Mouse (Mus musculus) ES-E14 (cell line): Measurements from ENCODE around the gene Mmp17. TPM values are rescaled to one million over a fixed set of nuclear protein-coding genes. Genes with fewer than 3 reads are reported as not detected.

Experiments
- DNase-seq: peaks from one replicate; pipeline ENCODE4 v3.0.0-alpha.2; 2013; ENCODE audit warnings: low read depth, low spot score
- H3K27ac ChIP-seq: 2 replicates; pipeline ENCODE4 v1.5.1; 2012; ENCODE audit warnings: low read depth, mild to moderate bottlenecking, low read length, moderate library complexity, mixed read lengths; ENCODE audit not compliant: poor library complexity, insufficient read depth, severe bottlenecking
- H3K36me3 ChIP-seq: 2 replicates; pipeline ENCODE4 v1.6.1; 2012; ENCODE audit warnings: mild to moderate bottlenecking, low read length, moderate library complexity, mixed read lengths; ENCODE audit not compliant: control insufficient read depth, poor library complexity, insufficient read depth, severe bottlenecking
- H3K4me1 ChIP-seq, 2 experiments: fragments of 150-350 bp in 1 of 2; sonication (generic) in 1 of 2; 2 replicates each; pipeline ENCODE4 v1.6.1; 2012; ENCODE audit warnings: low read length in 2 of 2, mild to moderate bottlenecking in 1 of 2, mixed read lengths in 1 of 2; ENCODE audit not compliant: control insufficient read depth in 2 of 2, insufficient read depth in 2 of 2, poor library complexity in 1 of 2
- H3K4me3 ChIP-seq, 2 experiments: fragments of 150-350 bp in 1 of 2; sonication (generic) in 1 of 2; 2 replicates each; pipeline ENCODE4 v1.5.1; 2012; ENCODE audit warnings: low read length in 2 of 2, low read depth in 1 of 2, mild to moderate bottlenecking in 1 of 2, mixed read lengths in 1 of 2; ENCODE audit not compliant: insufficient read depth in 1 of 2, poor library complexity in 1 of 2, severe bottlenecking in 1 of 2
- H3K9ac ChIP-seq: 2 replicates; pipeline ENCODE4 v1.6.1; 2012; ENCODE audit warnings: low read depth, mild to moderate bottlenecking, low read length, mixed read lengths; ENCODE audit not compliant: poor library complexity, insufficient read depth, severe bottlenecking
- H3K9me3 ChIP-seq: fragments of 150-350 bp; sonication (generic); 2 replicates; pipeline ENCODE4 v1.6.1; 2012; ENCODE audit warnings: low read depth, mild to moderate bottlenecking, low read length; ENCODE audit not compliant: control insufficient read depth, insufficient read depth
- CHD2 ChIP-seq: IDR thresholded peaks from 2 replicates; pipeline ENCODE4 v1.6.1; 2014; ENCODE audit warnings: mild to moderate bottlenecking, low read depth, low read length, inconsistent platforms
- HCFC1 ChIP-seq: IDR thresholded peaks from 2 replicates; pipeline ENCODE4 v1.6.1; 2012; ENCODE audit warnings: low read length, inconsistent platforms, borderline replicate concordance; ENCODE audit not compliant: insufficient read depth
- MAFK ChIP-seq: IDR thresholded peaks from 2 replicates; pipeline ENCODE4 v1.6.1; 2014; ENCODE audit warnings: mild to moderate bottlenecking, low read depth, low read length, inconsistent platforms; ENCODE audit not compliant: insufficient read depth
- ZC3H11A ChIP-seq: IDR thresholded peaks from 2 replicates; pipeline ENCODE4 v1.6.1; 2012; ENCODE audit warnings: low read depth, mild to moderate bottlenecking, inconsistent platforms, low read length, borderline replicate concordance
- ZNF384 ChIP-seq: IDR thresholded peaks from 2 replicates; pipeline ENCODE4 v1.6.1; 2012; ENCODE audit warnings: low read depth, low read length, inconsistent platforms
- in situ Hi-C, 2 experiments: fragments of 600-800 bp; cut with MboI; formaldehyde crosslinking; loops; one replicate each; pipeline ENCODE4 v1.15.1; 2025; ENCODE audit warnings: low sequenced_read_pairs in 2 of 2, inconsistent platforms in 1 of 2; ENCODE audit not compliant: unreplicated experiment in 2 of 2
- total RNA-seq: library from RNA; depleted of rRNA; stranded (reverse); fragments of 300-350 nt; gene quantifications from 2 replicates; pipeline ENCODE4 v1.2.3, GENCODE M21; 2012

The Mmp17 gene
- total RNA-seq, 1 experiment = 6.7 TPM

DNA sequence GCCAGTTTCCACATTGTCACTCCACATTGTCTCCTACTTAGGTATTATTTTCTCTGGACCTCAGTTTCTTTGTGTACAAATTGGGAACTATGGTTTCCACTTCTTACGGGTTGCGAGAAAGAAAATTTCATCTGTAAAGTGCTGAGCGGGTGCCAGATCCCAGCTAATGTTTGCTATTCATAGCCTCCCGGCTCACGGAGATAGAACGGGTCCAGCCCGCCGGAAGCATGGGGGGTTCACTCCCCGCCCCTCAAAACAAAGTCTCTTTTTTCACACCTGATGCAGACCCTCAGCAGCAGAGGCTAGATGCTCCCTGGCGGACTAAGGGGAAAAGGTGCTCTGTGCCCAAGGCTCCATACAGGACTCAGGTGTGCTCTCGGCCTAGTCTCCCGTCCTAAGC, 638 bp upstream of the Mmp17 start:
- Histone ChIP-seq H3K4me1 (peaks cover 0 to 9% of the 10 kb centered on the region in 2 experiments; a peak in 2 of 4 replicates), H3K27ac (no peak overlapping the region), H3K4me3 (peak overlapping the region; percentile 81 to 94), H3K9me3 (no peaks in the 10 kb centered on the region), H3K9ac (peak overlapping the region; percentile 67), H3K36me3 (no peaks in the 10 kb centered on the region)
- TF ChIP-seq ZNF384 (no peak), ZC3H11A (no peak), MAFK (no peak), CHD2 (no peak), HCFC1 (no peak)
- in situ Hi-C loops = loop anchor here (10.0 to 25.0 kb wide), 2 partner anchors 396 to 519 kb away; no protein-coding TSS in a partner anchor
- no peak for DNase-seq

DNA sequence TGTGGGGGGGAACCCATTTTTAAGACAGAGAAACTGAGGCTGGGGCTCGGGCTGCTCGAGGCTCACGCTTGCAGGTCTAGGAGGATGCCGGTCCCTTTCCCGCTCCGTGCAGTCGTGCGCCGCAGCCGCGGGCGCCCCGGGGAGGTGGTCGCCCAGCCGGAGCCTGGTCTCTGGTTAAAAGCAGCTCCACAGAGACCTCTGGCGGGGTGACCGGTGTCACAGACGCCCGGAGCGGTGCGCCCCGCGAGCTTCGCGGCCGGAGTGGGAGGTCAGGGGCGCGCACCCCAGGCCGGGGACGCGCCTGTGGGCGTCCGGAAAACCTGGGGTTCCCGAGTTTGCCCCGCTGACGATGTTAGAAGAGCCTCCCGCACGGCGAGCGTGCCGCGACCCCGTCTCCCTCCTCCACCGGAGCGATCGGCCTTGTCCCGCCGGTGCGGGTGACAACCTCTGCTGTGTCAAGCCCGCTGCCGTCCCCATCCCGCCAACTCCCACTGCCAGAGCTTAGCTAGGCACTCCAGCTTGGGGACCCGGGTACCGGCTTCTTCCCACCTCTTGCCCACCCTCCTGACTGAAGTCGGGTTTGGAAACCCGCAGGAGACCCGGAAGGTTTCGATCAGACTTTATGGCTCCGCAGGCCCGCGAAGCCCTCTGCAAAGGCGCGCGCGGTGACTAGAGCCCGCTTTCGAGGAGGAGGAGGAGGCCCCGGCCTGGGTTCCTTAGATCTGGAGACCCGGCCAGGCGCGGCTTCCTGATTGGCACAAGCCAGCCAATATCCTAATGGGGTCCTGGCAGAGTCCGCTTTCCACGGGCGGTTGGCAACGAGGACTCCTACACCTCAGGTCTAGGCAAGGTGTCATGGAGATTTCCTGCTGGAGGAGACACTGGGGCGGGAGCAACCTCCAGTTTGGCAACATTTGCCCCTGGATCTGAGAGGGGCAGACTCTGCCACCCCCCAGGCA, 893 bp downstream of the Mmp17 start:
- H3K9me3 ChIP-seq = no peaks in the 10 kb centered on the region
- H3K4me1 ChIP-seq = peaks cover 0 to 9% of the 10 kb centered on the region in 2 experiments; a peak in 2 of 4 replicates
- no peak overlapping the region for H3K27ac ChIP-seq
- in situ Hi-C loops = loop anchor here (10.0 to 25.0 kb wide), 2 partner anchors 398 to 520 kb away; no protein-coding TSS in a partner anchor
- peak overlapping the region; percentile 81 to 94 for H3K4me3 ChIP-seq
- H3K9ac ChIP-seq = peak overlapping the region; percentile 79
- no peak for DNase-seq
- H3K36me3 ChIP-seq = no peaks in the 10 kb centered on the region
- no peak for TF ChIP-seq CHD2
- no peak for TF ChIP-seq ZNF384
- TF ChIP-seq MAFK = no peak
- no peak for TF ChIP-seq ZC3H11A
- no peak for TF ChIP-seq HCFC1

DNA sequence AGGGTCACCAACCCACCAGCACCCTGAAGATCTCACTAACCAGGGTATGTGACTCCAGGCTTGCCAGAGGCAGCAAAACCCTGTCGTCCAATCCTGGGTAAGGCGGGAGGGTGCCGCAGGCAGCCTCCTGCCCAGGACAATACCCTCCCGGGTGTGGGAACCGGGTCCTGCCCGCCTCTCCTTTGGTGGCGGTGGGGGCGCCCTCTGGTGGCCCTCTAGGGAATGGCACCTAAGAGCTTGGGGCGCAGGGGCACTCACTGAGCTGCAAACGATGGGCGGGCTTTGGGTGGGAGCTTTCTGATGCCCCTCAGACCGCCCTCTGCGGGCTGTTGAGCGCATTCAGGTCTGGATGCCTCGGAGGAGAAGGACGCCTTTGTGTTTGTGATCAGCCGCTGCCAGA, 2.0 kb downstream of the Mmp17 start:
- H3K36me3 ChIP-seq = no peaks in the 10 kb centered on the region
- peak overlapping the region; percentile 8 to 21; a peak in 2 of 4 replicates for H3K4me3 ChIP-seq
- H3K9ac ChIP-seq = no peak overlapping the region
- in situ Hi-C loops = loop anchor here (10.0 to 25.0 kb wide), 2 partner anchors 399 to 521 kb away; no protein-coding TSS in a partner anchor
- H3K9me3 ChIP-seq = no peaks in the 10 kb centered on the region
- DNase-seq = peak; percentile 84
- TF ChIP-seq CHD2 = no peak
- no peak for TF ChIP-seq MAFK
- no peak for TF ChIP-seq ZC3H11A
- no peak for TF ChIP-seq HCFC1
- TF ChIP-seq ZNF384 = no peak
- no peak overlapping the region for H3K27ac ChIP-seq
- H3K4me1 ChIP-seq = peaks cover 0 to 9% of the 10 kb centered on the region in 2 experiments; a peak in 2 of 4 replicates

DNA sequence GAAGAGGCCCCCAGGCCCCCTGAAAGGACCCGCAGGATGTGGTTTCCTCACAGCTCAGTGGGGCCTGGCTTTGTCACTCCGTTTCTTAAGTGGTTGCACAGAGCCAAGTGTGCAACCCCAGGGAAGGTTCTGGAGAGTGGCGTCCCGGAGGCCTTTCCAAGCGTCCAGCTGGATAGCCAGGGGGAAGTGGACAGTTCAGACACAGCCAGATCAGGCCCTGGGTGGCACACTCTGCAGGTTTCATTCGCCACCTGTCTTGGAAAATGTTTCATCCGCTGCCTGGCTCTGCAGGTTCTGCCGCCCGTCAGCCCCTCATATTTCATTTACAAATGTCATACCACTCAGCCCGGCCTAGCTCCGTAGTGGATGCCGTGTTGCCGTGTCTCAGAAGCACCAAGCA, 2.5 kb downstream of the Mmp17 start:
- in situ Hi-C loops = loop anchor here (10.0 to 25.0 kb wide), 2 partner anchors 399 to 522 kb away; no protein-coding TSS in a partner anchor
- Histone ChIP-seq H3K27ac (no peak overlapping the region), H3K4me3 (peak overlapping the region in 1 of 2 experiments; percentile 21; a peak in 1 of 4 replicates), H3K9ac (no peak overlapping the region), H3K36me3 (no peaks in the 10 kb centered on the region), H3K9me3 (no peaks in the 10 kb centered on the region), H3K4me1 (peaks cover 0 to 9% of the 10 kb centered on the region in 2 experiments; a peak in 2 of 4 replicates)
- TF ChIP-seq CHD2 (no peak), HCFC1 (no peak), ZNF384 (no peak), MAFK (no peak), ZC3H11A (no peak)
- no peak for DNase-seq
